Mouse (Mus musculus) heart, embryonic 14.5 days (tissue): Measurements from ENCODE around the gene Tirap. TPM values are rescaled to one million over a fixed set of nuclear protein-coding genes. Genes with fewer than 3 reads are reported as not detected.
"Not testable (repeated sequence)": the region's sequence is repeated elsewhere in the genome, so short reads cannot be mapped to it uniquely, and the experiment has no call there.

Source experiments
- ATAC-seq: fragments of 200-750 bp; cut with Nextera tagmentation; 2 replicates; pipeline ENCODE4 v1.8.0; 2017; ENCODE audit warnings: low read depth, moderate TSS enrichment; ENCODE audit not compliant: insufficient number of reproducible peaks, insufficient read depth, low FRiP score
- H3K27ac ChIP-seq, 2 experiments: fragments of 200-500 bp in 1 of 2; fragments of 300-500 bp in 1 of 2; sonication (generic) in 1 of 2; replicated peaks in 1 of 2; 2 replicates each; pipeline ENCODE4 v1.5.1; 2012 to 2014; ENCODE audit warnings: low read depth in 2 of 2, low read length in 2 of 2, control low read depth in 1 of 2, mild to moderate bottlenecking in 1 of 2, mixed read lengths in 1 of 2; ENCODE audit not compliant: control insufficient read depth in 1 of 2, insufficient read depth in 1 of 2
- H3K27me3 ChIP-seq: fragments of 300-500 bp; sonication (generic); 2 replicates; pipeline ENCODE4 v1.6.1; 2014; ENCODE audit warnings: mild to moderate bottlenecking, low read length, control low read depth; ENCODE audit not compliant: control insufficient read depth, insufficient read depth
- H3K36me3 ChIP-seq: fragments of 300-500 bp; sonication (generic); 2 replicates; pipeline ENCODE4 v1.6.1; 2014; ENCODE audit warnings: mild to moderate bottlenecking, control low read depth, low read length, mixed read lengths; ENCODE audit not compliant: control insufficient read depth, insufficient read depth
- H3K4me1 ChIP-seq, 2 experiments: fragments of 200-500 bp in 1 of 2; fragments of 300-500 bp in 1 of 2; sonication (generic) in 1 of 2; 2 replicates each; pipeline ENCODE4 v1.6.1; 2012 to 2014; ENCODE audit warnings: low read length in 2 of 2, control low read depth in 1 of 2, mixed read lengths in 1 of 2; ENCODE audit not compliant: control insufficient read depth in 2 of 2, insufficient read depth in 2 of 2
- H3K4me2 ChIP-seq: fragments of 300-500 bp; sonication (generic); 2 replicates; pipeline ENCODE4 v1.6.1; 2014; ENCODE audit warnings: mild to moderate bottlenecking, low read length
- H3K4me3 ChIP-seq, 2 experiments: fragments of 200-500 bp in 1 of 2; fragments of 300-500 bp in 1 of 2; sonication (generic) in 1 of 2; 2 replicates each; pipeline ENCODE4 v1.5.1; 2012 to 2014; ENCODE audit warnings: low read length in 2 of 2, mild to moderate bottlenecking in 2 of 2, control low read depth in 1 of 2, low read depth in 1 of 2, moderate library complexity in 1 of 2; ENCODE audit not compliant: control insufficient read depth in 1 of 2, insufficient read depth in 1 of 2
- H3K9ac ChIP-seq: fragments of 300-500 bp; sonication (generic); 2 replicates; pipeline ENCODE4 v1.6.1; 2014; ENCODE audit warnings: mild to moderate bottlenecking, low read length
- H3K9me3 ChIP-seq: fragments of 300-500 bp; sonication (generic); 2 replicates; pipeline ENCODE4 v1.6.1; 2016; ENCODE audit warnings: low read length, control low read depth; ENCODE audit not compliant: control insufficient read depth
- whole genome bisulfite sequencing: fragments of 180-500 bp; shearing (Covaris S2); extraction: QIAGEN DNeasy Blood & Tissue Kit; methylation state at CpG from one replicate; pipeline ENCODE4 v1.1.7; 2014; 5-methylcytosine and 5-hydroxymethylcytosine counted together
- polyA plus RNA-seq: library from polyadenylated mRNA; unstranded; fragments of >200 nt; fragmentation: Nextera tagmentation; extraction: Ambion mirVana; gene quantifications from 2 replicates; pipeline ENCODE4 v1.2.1, GENCODE M21; 2014

Gene Tirap
- polyA plus RNA-seq, 1 experiment from 2014 or later, result 7.8 TPM

DNA sequence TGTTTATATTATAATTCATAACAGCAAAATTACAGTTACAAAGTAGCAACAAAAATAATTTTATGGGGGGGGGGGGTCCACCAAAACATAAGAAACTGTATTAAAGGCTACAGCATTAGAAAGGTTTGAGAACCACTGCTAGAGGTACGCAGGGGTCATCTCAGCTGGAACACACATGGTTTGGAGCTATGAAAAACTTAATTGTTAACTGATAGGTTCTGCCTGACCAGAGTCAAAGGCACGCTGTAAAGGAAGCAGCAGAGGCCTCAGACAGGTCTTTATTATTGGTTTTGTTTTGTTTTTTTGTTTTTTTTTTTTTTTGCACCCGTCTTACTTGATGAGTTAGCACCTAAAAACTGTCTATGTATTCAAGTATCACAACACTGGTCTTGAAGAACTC, 41.6 kb downstream of the Tirap start:
- Histone ChIP-seq H3K36me3 (peaks cover 6% of the 10 kb centered on the region), H3K4me3 (no peak overlapping the region), H3K4me2 (no peak overlapping the region), H3K4me1 (peaks cover 0 to 9% of the 10 kb centered on the region in 2 experiments; a peak in 1 of 4 replicates), H3K9me3 (no peaks in the 10 kb centered on the region), H3K27ac (no peak overlapping the region), H3K9ac (no peak overlapping the region), H3K27me3 (no peaks in the 10 kb centered on the region)
- 81% methylated on average over 3 of the region's 3 CpGs for WGBS
- ATAC-seq, result no peak

DNA sequence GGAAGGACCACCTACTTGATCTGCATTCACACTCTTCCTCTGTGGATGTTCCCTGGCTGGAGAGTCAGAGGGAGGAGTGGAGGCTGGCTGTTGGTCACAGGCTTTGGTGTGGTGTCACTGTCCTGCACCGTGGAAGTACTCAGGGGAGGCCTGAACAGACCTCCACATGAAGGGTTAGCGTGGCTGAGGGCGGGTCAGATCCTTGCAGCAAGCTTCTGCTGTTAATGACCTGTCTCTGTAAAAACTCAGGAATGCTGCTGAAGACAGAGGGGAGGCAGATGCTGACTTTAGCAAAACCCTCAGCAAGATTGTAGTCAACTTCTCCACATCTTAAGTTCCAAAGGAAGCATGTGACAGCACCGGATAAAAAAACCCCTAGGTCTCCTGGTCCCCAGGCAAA, 43.2 kb downstream of the Tirap start:
- no peak overlapping the region for H3K9ac ChIP-seq
- no peaks in the 10 kb centered on the region for H3K9me3 ChIP-seq
- H3K27me3 ChIP-seq, result no peaks in the 10 kb centered on the region
- no peaks in the 10 kb centered on the region for H3K36me3 ChIP-seq
- no peak overlapping the region; a peak in 1 of 4 replicates for H3K27ac ChIP-seq
- no peak overlapping the region for H3K4me2 ChIP-seq
- H3K4me3 ChIP-seq, result no peak overlapping the region
- ATAC-seq, result no peak
- 87% methylated on average over 4 of the region's 4 CpGs for WGBS
- peaks cover 0 to 9% of the 10 kb centered on the region in 2 experiments; a peak in 1 of 4 replicates for H3K4me1 ChIP-seq

DNA sequence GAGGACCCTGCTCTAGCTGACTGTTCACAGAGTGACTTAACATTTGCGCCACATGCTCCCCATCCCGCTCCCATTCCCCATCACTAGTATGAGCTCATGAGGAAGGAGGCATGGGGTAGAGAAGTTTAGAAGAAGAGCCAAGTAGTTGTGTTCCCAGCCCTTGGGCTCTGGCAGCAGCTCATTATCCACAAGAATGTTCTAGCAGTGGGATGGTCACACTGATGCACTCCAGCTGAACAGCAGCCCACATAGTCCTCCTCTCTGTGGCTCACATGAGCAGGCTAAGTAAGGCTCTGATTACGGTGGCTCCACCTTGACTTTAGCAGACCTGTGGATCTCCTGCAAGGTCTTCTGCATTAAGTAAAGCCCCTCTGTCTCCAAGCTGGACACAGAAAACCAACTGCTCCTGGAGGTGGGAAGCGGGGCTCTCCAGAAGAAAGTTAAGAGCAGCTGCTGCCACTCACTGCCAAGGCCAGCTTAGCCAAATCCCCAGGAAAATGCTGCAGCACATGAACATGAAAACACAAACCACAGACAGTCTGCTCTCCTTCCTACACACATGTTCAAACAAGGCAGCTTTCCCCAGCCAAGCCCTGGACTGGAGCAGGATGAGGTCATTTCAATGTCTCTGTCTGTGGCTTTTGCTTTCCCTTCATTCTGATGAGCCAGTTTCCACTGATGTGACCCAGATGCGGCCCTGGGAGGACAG, 43.9 kb downstream of the Tirap start:
- H3K4me2 ChIP-seq, result no peak overlapping the region
- no peak overlapping the region for H3K4me3 ChIP-seq
- no peaks in the 10 kb centered on the region for H3K9me3 ChIP-seq
- H3K27me3 ChIP-seq, result no peaks in the 10 kb centered on the region
- H3K9ac ChIP-seq, result no peak overlapping the region
- H3K36me3 ChIP-seq, result no peaks in the 10 kb centered on the region
- H3K4me1 ChIP-seq, result peaks cover 0 to 9% of the 10 kb centered on the region in 2 experiments; a peak in 1 of 4 replicates
- ATAC-seq, result no peak
- H3K27ac ChIP-seq, result peak overlapping the region in 1 of 2 experiments; percentile 48; a peak in 2 of 4 replicates
- WGBS, result 87% methylated on average over 5 of the region's 5 CpGs

DNA sequence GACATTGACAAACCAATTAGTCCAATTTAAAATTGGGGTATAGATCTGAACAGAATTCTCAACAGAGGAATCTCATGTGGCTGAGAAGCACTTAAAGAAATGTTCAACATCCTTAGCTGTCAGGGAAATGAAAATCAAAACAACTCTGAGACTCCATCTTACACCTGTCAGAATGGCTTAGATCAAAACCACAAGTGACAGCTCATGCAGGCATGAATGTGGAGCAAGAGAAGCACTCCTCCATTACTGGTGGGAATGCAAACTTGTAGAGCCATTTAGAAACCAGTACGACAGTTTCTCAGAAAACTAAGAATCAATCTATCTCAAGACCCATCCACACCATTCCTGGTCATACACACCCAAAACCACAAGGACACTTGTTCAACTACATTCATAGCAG, 47.2 kb downstream of the Tirap start:
- Histone ChIP-seq H3K27me3 (no peaks in the 10 kb centered on the region), H3K4me2 (no peak overlapping the region), H3K4me1 (peaks cover 0 to 9% of the 10 kb centered on the region in 2 experiments; a peak in 1 of 4 replicates), H3K9me3 (no peaks in the 10 kb centered on the region), H3K27ac (no peak overlapping the region), H3K36me3 (no peaks in the 10 kb centered on the region), H3K9ac (no peak overlapping the region), H3K4me3 (no peak overlapping the region)
- no peak for ATAC-seq
- WGBS, result 83% methylated on average over 1 of the region's 1 CpGs

DNA sequence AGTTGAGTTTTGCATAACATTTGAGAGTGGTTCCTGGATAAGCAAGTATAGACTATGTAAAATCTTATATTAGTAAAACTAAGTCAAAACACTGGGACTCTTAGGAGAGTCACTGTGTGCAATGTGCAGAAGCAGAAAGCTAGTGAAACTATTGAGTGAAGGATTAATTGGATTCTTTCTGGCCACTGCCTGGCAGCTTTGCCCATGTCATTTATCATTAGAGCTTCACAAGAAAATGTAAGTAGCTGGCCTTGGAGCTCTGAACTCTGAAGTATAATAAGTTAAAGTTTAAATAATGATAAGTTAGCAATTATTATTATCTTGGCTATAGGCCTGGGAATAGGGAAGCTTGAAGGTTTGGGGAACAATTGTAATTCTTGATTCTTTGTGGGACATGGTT, 51.3 kb downstream of the Tirap start:
- H3K9ac ChIP-seq, ATAC-seq, H3K36me3 ChIP-seq, H3K4me2 ChIP-seq, H3K4me1 ChIP-seq, H3K27me3 ChIP-seq, H3K9me3 ChIP-seq, H3K4me3 ChIP-seq, H3K27ac ChIP-seq: not testable (repeated sequence)

DNA sequence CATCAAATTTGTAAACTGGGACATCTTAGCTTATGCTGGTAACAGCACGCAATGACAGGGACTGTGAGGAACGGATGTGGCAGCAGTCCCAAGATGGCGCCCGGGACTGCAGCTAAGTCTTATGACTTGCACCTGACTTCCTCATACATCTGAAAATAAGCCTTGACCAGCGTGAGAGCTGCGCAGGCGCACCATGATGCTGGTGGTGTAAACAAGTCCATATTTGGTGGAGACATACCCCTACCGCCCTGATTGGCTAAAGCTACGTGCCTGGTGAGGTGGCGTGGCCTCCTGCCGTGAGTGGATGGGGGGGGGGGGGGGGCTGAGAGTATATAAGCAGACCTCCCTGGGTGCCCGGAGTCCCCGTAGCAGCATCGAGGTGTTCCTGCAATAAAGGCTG, 52.8 kb downstream of the Tirap start:
- ATAC-seq, H3K27ac ChIP-seq, H3K9me3 ChIP-seq, H3K36me3 ChIP-seq, H3K9ac ChIP-seq, H3K4me1 ChIP-seq, H3K27me3 ChIP-seq, H3K4me2 ChIP-seq, H3K4me3 ChIP-seq: not testable (repeated sequence)
- 98% methylated on average over 13 of the region's 14 CpGs for WGBS

DNA sequence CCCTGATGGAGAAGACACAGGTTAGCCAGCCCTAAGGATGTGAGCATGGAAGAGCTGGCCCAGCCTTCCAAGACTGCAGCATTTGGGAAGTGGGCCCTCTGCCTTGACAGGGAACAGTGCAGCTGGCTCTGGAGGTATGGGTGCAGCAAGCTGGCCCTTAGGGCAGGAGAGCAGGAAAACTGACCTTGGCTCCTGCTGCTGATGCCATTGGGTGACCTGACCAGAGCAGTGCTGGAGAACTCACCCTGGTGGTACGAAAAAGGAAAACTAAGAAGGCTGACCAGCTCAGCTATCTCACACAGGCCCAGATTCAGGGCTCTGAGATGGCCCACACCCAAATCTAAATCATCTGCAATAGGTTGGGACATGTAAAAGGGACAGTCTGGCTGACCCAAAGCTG, 54.3 kb downstream of the Tirap start:
- H3K9me3 ChIP-seq, result no peaks in the 10 kb centered on the region
- H3K4me3 ChIP-seq, result no peak overlapping the region
- H3K4me1 ChIP-seq, result no peaks in the 10 kb centered on the region
- ATAC-seq, result no peak
- no peak overlapping the region for H3K4me2 ChIP-seq
- no peak overlapping the region for H3K9ac ChIP-seq
- H3K27ac ChIP-seq, result no peak overlapping the region
- WGBS, result 100% methylated on average over 1 of the region's 1 CpGs
- no peaks in the 10 kb centered on the region for H3K27me3 ChIP-seq
- no peaks in the 10 kb centered on the region for H3K36me3 ChIP-seq

DNA sequence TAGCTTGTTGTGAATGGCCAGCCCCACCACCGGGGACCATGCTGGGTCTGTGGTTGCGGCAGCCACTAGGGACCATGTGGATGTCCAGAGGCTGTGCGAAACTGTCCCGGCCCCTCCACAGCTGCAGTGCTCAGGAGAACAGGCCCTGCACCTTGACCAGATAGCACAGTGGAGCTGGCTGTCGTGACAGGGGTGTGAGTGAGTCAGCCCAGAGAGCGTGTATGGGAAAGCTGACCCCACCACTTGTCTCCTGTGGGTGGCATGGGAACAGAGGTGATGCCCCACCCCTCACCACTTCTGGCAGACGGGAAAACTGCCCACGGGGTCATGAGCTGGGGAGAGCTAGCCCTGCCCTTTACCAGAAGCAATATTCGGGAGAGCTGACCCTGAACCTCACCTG, 55.0 kb downstream of the Tirap start:
- Histone ChIP-seq H3K4me3 (no peak overlapping the region), H3K36me3 (no peaks in the 10 kb centered on the region), H3K4me2 (no peak overlapping the region), H3K9ac (no peak overlapping the region), H3K4me1 (no peaks in the 10 kb centered on the region), H3K27me3 (no peaks in the 10 kb centered on the region), H3K27ac (no peak overlapping the region), H3K9me3 (no peaks in the 10 kb centered on the region)
- ATAC-seq, result peak; percentile 43; the same call in 1 of the 2 replicates
- WGBS, result 74% methylated on average over 9 of the region's 9 CpGs
